Mouse (Mus musculus): Measurements from ENCODE around the gene Trak1. TPM values are rescaled to one million over a fixed set of nuclear protein-coding genes. Genes with fewer than 3 reads are reported as not detected.

Gene Trak1
- polyA plus RNA-seq, 1 experiment from 2014 or later = 27.1 TPM

GRCm38 (mm10) chr9:121336324-121336946, 39.1 kb downstream of the Trak1 start:
- 89% methylated on average over 15 of the region's 15 CpGs for WGBS
- peaks cover 42% of the 10 kb centered on the region for H3K4me1 ChIP-seq (replicated peaks; ENCODE audit: control insufficient read depth, insufficient read depth, low read length)
- no peak for ATAC-seq (ENCODE audit: low read depth)
- H3K36me3 ChIP-seq (ENCODE audit: control insufficient read depth, insufficient read depth, low read length) = no peaks in the 10 kb centered on the region
- H3K4me3 ChIP-seq (ENCODE audit: low read length) = no peak overlapping the region
- no peak overlapping the region for H3K9ac ChIP-seq (ENCODE audit: low read length)
- H3K9me3 ChIP-seq (ENCODE audit: control insufficient read depth, low read length) = no peaks in the 10 kb centered on the region
- no peaks in the 10 kb centered on the region for H3K27me3 ChIP-seq (ENCODE audit: control insufficient read depth, insufficient read depth, low read depth, low read length)
- H3K4me2 ChIP-seq (ENCODE audit: low read depth, low read length) = no peak overlapping the region
- H3K27ac ChIP-seq (ENCODE audit: low read length) = peak overlapping the region; percentile 92

- Histone ChIP-seq H3K9me3 (ENCODE audit: control insufficient read depth, low read length) (no peaks in the 10 kb centered on the region), H3K4me3 (ENCODE audit: low read length) (no peak overlapping the region), H3K4me2 (ENCODE audit: low read depth, low read length) (no peak overlapping the region), H3K27me3 (ENCODE audit: control insufficient read depth, insufficient read depth, low read depth, low read length) (no peaks in the 10 kb centered on the region), H3K36me3 (ENCODE audit: control insufficient read depth, insufficient read depth, low read length) (no peaks in the 10 kb centered on the region), H3K9ac (ENCODE audit: low read length) (no peak overlapping the region), H3K4me1 (replicated peaks; ENCODE audit: control insufficient read depth, insufficient read depth, low read length) (peaks cover 37% of the 10 kb centered on the region), H3K27ac (ENCODE audit: low read length) (peak overlapping the region; percentile 92)
- WGBS = 40% methylated on average over 9 of the region's 9 CpGs
- peak; percentile 76 for ATAC-seq (ENCODE audit: low read depth)
Measured at GRCm38 (mm10) chr9:121337216-121337937, 40.1 kb downstream of the Trak1 start.

GRCm38 (mm10) chr9:121337938-121338289, 40.6 kb downstream of the Trak1 start:
- no peak overlapping the region for H3K4me2 ChIP-seq (ENCODE audit: low read depth, low read length)

GRCm38 (mm10) chr9:121341832-121342231, 44.5 kb downstream of the Trak1 start:
- no peak overlapping the region for H3K9ac ChIP-seq (ENCODE audit: low read length)
- no peaks in the 10 kb centered on the region for H3K9me3 ChIP-seq (ENCODE audit: control insufficient read depth, low read length)
- H3K4me2 ChIP-seq (ENCODE audit: low read depth, low read length) = no peak overlapping the region
- H3K36me3 ChIP-seq (ENCODE audit: control insufficient read depth, insufficient read depth, low read length) = no peaks in the 10 kb centered on the region
- H3K27ac ChIP-seq (ENCODE audit: low read length) = no peak overlapping the region
- 77% methylated on average over 7 of the region's 7 CpGs for WGBS
- ATAC-seq (ENCODE audit: low read depth) = no peak
- peaks cover 20% of the 10 kb centered on the region for H3K4me1 ChIP-seq (replicated peaks; ENCODE audit: control insufficient read depth, insufficient read depth, low read length)
- H3K4me3 ChIP-seq (ENCODE audit: low read length) = no peak overlapping the region
- no peaks in the 10 kb centered on the region for H3K27me3 ChIP-seq (ENCODE audit: control insufficient read depth, insufficient read depth, low read depth, low read length)

More at GRCm38 (mm10) chr9:121337938-121338289, 40.6 kb downstream of the Trak1 start:
- peaks cover 37% of the 10 kb centered on the region for H3K4me1 ChIP-seq (replicated peaks; ENCODE audit: control insufficient read depth, insufficient read depth, low read length)
- ATAC-seq (ENCODE audit: low read depth) = peak; percentile 11; the same call in 1 of the 2 replicates
- no peak overlapping the region for H3K9ac ChIP-seq (ENCODE audit: low read length)
- no peak overlapping the region for H3K4me3 ChIP-seq (ENCODE audit: low read length)
- no peaks in the 10 kb centered on the region for H3K9me3 ChIP-seq (ENCODE audit: control insufficient read depth, low read length)
- no peaks in the 10 kb centered on the region for H3K27me3 ChIP-seq (ENCODE audit: control insufficient read depth, insufficient read depth, low read depth, low read length)
- no peaks in the 10 kb centered on the region for H3K36me3 ChIP-seq (ENCODE audit: control insufficient read depth, insufficient read depth, low read length)
- peak overlapping the region; percentile 92 for H3K27ac ChIP-seq (ENCODE audit: low read length)
- WGBS = 52% methylated on average over 3 of the region's 3 CpGs

GRCm38 (mm10) chr9:121342510-121343110, 45.3 kb downstream of the Trak1 start:
- H3K4me2 ChIP-seq (ENCODE audit: low read depth, low read length) = no peak overlapping the region
- WGBS = 91% methylated on average over 5 of the region's 5 CpGs
- H3K4me1 ChIP-seq (replicated peaks; ENCODE audit: control insufficient read depth, insufficient read depth, low read length) = peaks cover 17% of the 10 kb centered on the region
- H3K27me3 ChIP-seq (ENCODE audit: control insufficient read depth, insufficient read depth, low read depth, low read length) = no peaks in the 10 kb centered on the region
- H3K9ac ChIP-seq (ENCODE audit: low read length) = no peak overlapping the region; the same call in 1 of the 2 replicates
- no peaks in the 10 kb centered on the region for H3K36me3 ChIP-seq (ENCODE audit: control insufficient read depth, insufficient read depth, low read length)
- H3K4me3 ChIP-seq (ENCODE audit: low read length) = no peak overlapping the region
- H3K9me3 ChIP-seq (ENCODE audit: control insufficient read depth, low read length) = no peaks in the 10 kb centered on the region
- no peak overlapping the region for H3K27ac ChIP-seq (ENCODE audit: low read length)
- no peak for ATAC-seq (ENCODE audit: low read depth)

- no peaks in the 10 kb centered on the region for H3K9me3 ChIP-seq (ENCODE audit: control insufficient read depth, low read length)
- no peaks in the 10 kb centered on the region for H3K36me3 ChIP-seq (ENCODE audit: control insufficient read depth, insufficient read depth, low read length)
- WGBS = 74% methylated on average over 14 of the region's 14 CpGs
- H3K27ac ChIP-seq (ENCODE audit: low read length) = no peak overlapping the region
- H3K9ac ChIP-seq (ENCODE audit: low read length) = no peak overlapping the region; the same call in 1 of the 2 replicates
- H3K27me3 ChIP-seq (ENCODE audit: control insufficient read depth, insufficient read depth, low read depth, low read length) = no peaks in the 10 kb centered on the region
- H3K4me2 ChIP-seq (ENCODE audit: low read depth, low read length) = no peak overlapping the region
- H3K4me1 ChIP-seq (replicated peaks; ENCODE audit: control insufficient read depth, insufficient read depth, low read length) = peaks cover 17% of the 10 kb centered on the region
- ATAC-seq (ENCODE audit: low read depth) = no peak
- H3K4me3 ChIP-seq (ENCODE audit: low read length) = no peak overlapping the region
Measured at GRCm38 (mm10) chr9:121343122-121343876, 46.0 kb downstream of the Trak1 start.

GRCm38 (mm10) chr9:121344344-121344743, 47.0 kb downstream of the Trak1 start:
- H3K4me3 ChIP-seq (ENCODE audit: low read length) = no peak overlapping the region
- H3K4me2 ChIP-seq (ENCODE audit: low read depth, low read length) = no peak overlapping the region
- no peak for ATAC-seq (ENCODE audit: low read depth)
- peaks cover 27% of the 10 kb centered on the region for H3K4me1 ChIP-seq (replicated peaks; ENCODE audit: control insufficient read depth, insufficient read depth, low read length)
- no peak overlapping the region for H3K9ac ChIP-seq (ENCODE audit: low read length)
- no peaks in the 10 kb centered on the region for H3K27me3 ChIP-seq (ENCODE audit: control insufficient read depth, insufficient read depth, low read depth, low read length)
- WGBS = 45% methylated on average over 3 of the region's 3 CpGs
- no peaks in the 10 kb centered on the region for H3K36me3 ChIP-seq (ENCODE audit: control insufficient read depth, insufficient read depth, low read length)
- H3K9me3 ChIP-seq (ENCODE audit: control insufficient read depth, low read length) = no peaks in the 10 kb centered on the region
- H3K27ac ChIP-seq (ENCODE audit: low read length) = no peak overlapping the region; the same call in 1 of the 2 replicates

- H3K27ac ChIP-seq (ENCODE audit: low read length) = no peak overlapping the region
- 87% methylated on average over 15 of the region's 15 CpGs for WGBS
- no peaks in the 10 kb centered on the region for H3K27me3 ChIP-seq (ENCODE audit: control insufficient read depth, insufficient read depth, low read depth, low read length)
- H3K4me2 ChIP-seq (ENCODE audit: low read depth, low read length) = no peak overlapping the region
- H3K9ac ChIP-seq (ENCODE audit: low read length) = no peak overlapping the region
- no peak overlapping the region for H3K4me3 ChIP-seq (ENCODE audit: low read length)
- no peaks in the 10 kb centered on the region for H3K36me3 ChIP-seq (ENCODE audit: control insufficient read depth, insufficient read depth, low read length)
- no peak for ATAC-seq (ENCODE audit: low read depth)
- peaks cover 29% of the 10 kb centered on the region for H3K4me1 ChIP-seq (replicated peaks; ENCODE audit: control insufficient read depth, insufficient read depth, low read length)
- no peaks in the 10 kb centered on the region for H3K9me3 ChIP-seq (ENCODE audit: control insufficient read depth, low read length)
Measured at GRCm38 (mm10) chr9:121345427-121346130, 48.3 kb downstream of the Trak1 start.
